In genomic region chr4:95487969-95488368, GRCm38 (mm10) we compare ENCODE assay signal across 7 mouse cellular contexts.
"Had no signal": no experiment of that assay in that cellular context is flagged by ENCODE, and none has a peak within 500 bp of the region (broad histone marks: within the 10 kb centered on the region; RNA-seq: fewer than 3 reads in every experiment).

No protein-coding gene starts in this region.

- H3K36me3 ChIP-seq: limb, embryonic 15.5 days; midbrain, embryonic 13.5 days; neural tube, embryonic 15.5 days had no signal

- H3K4me3 ChIP-seq: limb, embryonic 15.5 days; midbrain, embryonic 13.5 days; myocyte; neural tube, embryonic 15.5 days had no signal

- ATAC-seq: inflammation-experienced regulatory T-cells, adult 6 months; midbrain, embryonic 13.5 days had no signal

- H3K27ac ChIP-seq: limb, embryonic 15.5 days; midbrain, embryonic 13.5 days; neural tube, embryonic 15.5 days had no signal

- H3K9ac ChIP-seq: limb, embryonic 15.5 days; midbrain, embryonic 13.5 days; neural tube, embryonic 15.5 days had no signal

- H3K27me3 ChIP-seq: limb, embryonic 15.5 days; midbrain, embryonic 13.5 days; neural tube, embryonic 15.5 days had no signal

- H3K4me1 ChIP-seq: limb, embryonic 15.5 days; midbrain, embryonic 13.5 days had no signal

- H3K9me3 ChIP-seq: limb, embryonic 15.5 days; midbrain, embryonic 13.5 days; neural tube, embryonic 15.5 days had no signal

- DNase-seq: kidney, adult 8-10 months; thymus, postnatal 4 days had no signal

- H3K4me2 ChIP-seq: limb, embryonic 15.5 days; midbrain, embryonic 13.5 days; neural tube, embryonic 15.5 days had no signal
